Mouse (Mus musculus): Measurements from ENCODE around the gene Rbm17. TPM values are rescaled to one million over a fixed set of nuclear protein-coding genes. Genes with fewer than 3 reads are reported as not detected.

Rbm17 gene
- 166 and 173 TPM in 2 replicates for polyA plus RNA-seq (2016; fragmentation: Nextera tagmentation; extraction: Ambion mirVana)

DNA sequence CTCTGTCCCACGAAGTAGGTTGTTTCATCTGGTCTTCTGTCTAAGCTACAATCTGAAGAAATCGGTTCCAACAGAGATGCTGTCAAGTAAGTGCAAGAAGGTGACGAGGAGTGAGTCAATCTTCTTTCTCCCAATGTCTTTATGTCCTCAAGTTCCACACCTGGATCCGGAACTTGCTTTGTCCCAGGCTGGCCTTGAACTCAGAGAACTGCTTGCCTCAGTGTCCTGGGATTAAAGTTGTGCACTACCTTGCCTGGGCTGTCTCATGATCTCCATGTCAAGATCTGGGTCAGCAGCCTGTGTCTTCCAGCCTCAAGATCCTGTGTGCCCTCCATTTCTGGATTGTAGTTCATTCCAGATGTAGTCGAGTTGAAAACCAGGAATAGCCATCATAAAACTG lies at the start of gene Rbm17:
Gene Rbm17 (minus strand): TSS at position 101 of the 400 bp plus-strand sequence.
- no peaks in the 10 kb centered on the region for H3K9me3 ChIP-seq
- 87% methylated on average over 5 of the region's 5 CpGs for WGBS
- H3K27ac ChIP-seq (replicated peaks), result peak within 1 kb of the TSS; percentile 67
- H3K4me3 ChIP-seq, result peak within 1 kb of the TSS; percentile 96
- peaks cover 9% of the 10 kb centered on the region for H3K4me1 ChIP-seq
- H3K36me3 ChIP-seq, result peaks cover 12% of the 10 kb centered on the region
- H3K4me2 ChIP-seq (replicated peaks), result peak within 1 kb of the TSS; percentile 85
- no peak for ATAC-seq (ENCODE audit: low FRiP score, low read depth)
- no peaks in the 10 kb centered on the region for H3K27me3 ChIP-seq
- H3K9ac ChIP-seq (replicated peaks), result peak within 1 kb of the TSS; percentile 97

DNA sequence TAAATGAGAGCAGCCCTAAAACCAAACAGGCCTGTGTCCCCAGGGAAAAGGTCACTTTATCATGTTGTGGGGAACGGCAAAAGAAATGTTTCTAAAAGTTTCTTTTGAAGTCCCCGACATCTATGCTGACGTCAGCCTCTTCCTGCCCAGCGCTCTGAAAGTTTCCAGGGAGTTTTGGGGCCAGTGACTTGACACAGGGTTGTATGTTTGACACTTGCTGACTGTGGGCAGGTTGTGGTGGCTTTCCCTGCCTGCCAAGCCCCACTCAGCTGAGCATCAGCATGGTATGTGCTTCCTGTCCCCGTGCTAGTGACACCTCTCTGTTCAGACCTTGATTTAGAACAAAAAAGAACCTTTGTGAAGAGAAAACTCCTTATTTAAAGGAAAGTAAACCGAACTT lies 49.4 kb upstream of the Rbm17 start:
- 66% methylated on average over 6 of the region's 6 CpGs for WGBS
- no peaks in the 10 kb centered on the region for H3K27me3 ChIP-seq

DNA sequence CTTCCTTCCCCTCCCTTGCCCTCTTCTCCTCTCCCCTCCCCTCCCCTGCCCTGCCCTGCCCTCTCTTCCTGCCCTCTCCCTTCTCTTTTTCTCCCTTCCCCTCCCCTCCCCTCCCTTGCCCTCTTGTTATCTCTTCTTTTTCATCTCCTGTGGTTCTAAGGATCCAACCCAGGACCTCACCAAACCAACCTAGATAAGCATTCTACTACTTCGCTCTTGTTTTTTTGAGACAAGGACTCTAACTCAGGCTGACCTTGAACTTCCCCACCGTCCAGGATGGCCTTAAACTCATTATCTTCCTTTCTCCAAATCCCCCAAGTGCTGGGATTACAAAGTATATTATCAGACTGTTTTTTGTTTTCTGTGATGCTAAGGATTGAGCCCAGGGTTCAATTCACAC lies 48.8 kb upstream of the Rbm17 start:
- H3K27ac ChIP-seq (replicated peaks), result no peak overlapping the region
- ATAC-seq (ENCODE audit: low FRiP score, low read depth), result no peak
- H3K27me3 ChIP-seq, result no peaks in the 10 kb centered on the region
- H3K4me1 ChIP-seq, result no peaks in the 10 kb centered on the region
- no peak overlapping the region for H3K9ac ChIP-seq (replicated peaks)
- H3K36me3 ChIP-seq, result no peaks in the 10 kb centered on the region
- 72% methylated on average over 2 of the region's 2 CpGs for WGBS
- H3K4me3 ChIP-seq, result no peak overlapping the region
- H3K4me2 ChIP-seq (replicated peaks), result no peak overlapping the region
- H3K9me3 ChIP-seq, result no peaks in the 10 kb centered on the region

More for the DNA sequence above, 49.4 kb upstream of the Rbm17 start:
- ATAC-seq (ENCODE audit: low FRiP score, low read depth), result no peak
- no peaks in the 10 kb centered on the region for H3K36me3 ChIP-seq
- H3K27ac ChIP-seq (replicated peaks), result no peak overlapping the region
- no peak overlapping the region for H3K4me3 ChIP-seq
- H3K4me2 ChIP-seq (replicated peaks), result no peak overlapping the region
- H3K4me1 ChIP-seq, result no peaks in the 10 kb centered on the region
- no peaks in the 10 kb centered on the region for H3K9me3 ChIP-seq
- H3K9ac ChIP-seq (replicated peaks), result no peak overlapping the region

DNA sequence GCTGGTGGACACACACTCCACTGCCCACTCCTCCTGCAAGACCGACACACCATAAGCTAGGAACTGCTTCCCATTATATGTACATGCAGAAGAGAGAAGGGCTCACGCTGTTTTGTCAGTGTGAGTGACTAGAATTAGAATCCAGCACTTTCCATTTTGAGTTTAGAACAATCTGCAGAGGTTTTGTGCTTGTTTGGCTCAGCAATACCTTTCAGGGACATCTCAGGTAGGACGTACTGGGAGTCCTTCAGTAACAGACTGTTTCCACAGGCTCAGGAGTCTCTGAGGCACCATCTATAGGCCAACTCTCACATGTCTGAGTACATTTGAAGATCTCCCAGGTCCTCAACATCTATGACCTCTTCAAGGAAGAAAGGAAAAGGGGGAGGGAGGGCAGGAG lies 48.2 kb upstream of the Rbm17 start:
- ATAC-seq (ENCODE audit: low FRiP score, low read depth), result no peak
- H3K27me3 ChIP-seq, result no peaks in the 10 kb centered on the region
- no peaks in the 10 kb centered on the region for H3K9me3 ChIP-seq
- no peak overlapping the region for H3K9ac ChIP-seq (replicated peaks)
- no peaks in the 10 kb centered on the region for H3K4me1 ChIP-seq
- WGBS, result 81% methylated on average over 3 of the region's 3 CpGs
- H3K4me2 ChIP-seq (replicated peaks), result no peak overlapping the region
- H3K36me3 ChIP-seq, result no peaks in the 10 kb centered on the region
- no peak overlapping the region for H3K27ac ChIP-seq (replicated peaks)
- H3K4me3 ChIP-seq, result no peak overlapping the region

DNA sequence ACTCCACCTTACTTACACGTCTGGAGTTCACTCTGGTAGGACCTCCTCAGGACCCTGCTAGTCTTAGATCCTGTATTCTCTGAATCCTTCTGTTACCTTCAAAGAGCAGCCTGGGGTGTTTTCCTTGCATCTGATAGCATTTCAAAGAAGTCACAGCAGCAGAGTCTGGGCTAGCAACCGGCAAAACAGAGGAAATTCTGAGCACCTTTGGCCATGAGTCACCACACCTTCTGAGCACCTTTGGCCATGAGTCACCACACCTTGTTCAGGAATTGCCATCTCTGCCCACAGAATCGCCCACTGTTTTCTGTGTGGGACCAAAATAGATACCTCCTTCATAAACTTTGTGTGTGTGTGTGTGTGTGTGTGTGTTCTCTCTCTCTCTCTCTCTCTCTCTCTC lies 47.5 kb upstream of the Rbm17 start:
- H3K4me2 ChIP-seq (replicated peaks), result no peak overlapping the region
- H3K4me1 ChIP-seq, result no peaks in the 10 kb centered on the region
- WGBS, result 59% methylated on average over 3 of the region's 3 CpGs
- ATAC-seq (ENCODE audit: low FRiP score, low read depth), result no peak
- no peaks in the 10 kb centered on the region for H3K9me3 ChIP-seq
- H3K27ac ChIP-seq (replicated peaks), result no peak overlapping the region
- H3K27me3 ChIP-seq, result no peaks in the 10 kb centered on the region
- H3K9ac ChIP-seq (replicated peaks), result no peak overlapping the region
- H3K36me3 ChIP-seq, result no peaks in the 10 kb centered on the region
- H3K4me3 ChIP-seq, result no peak overlapping the region

DNA sequence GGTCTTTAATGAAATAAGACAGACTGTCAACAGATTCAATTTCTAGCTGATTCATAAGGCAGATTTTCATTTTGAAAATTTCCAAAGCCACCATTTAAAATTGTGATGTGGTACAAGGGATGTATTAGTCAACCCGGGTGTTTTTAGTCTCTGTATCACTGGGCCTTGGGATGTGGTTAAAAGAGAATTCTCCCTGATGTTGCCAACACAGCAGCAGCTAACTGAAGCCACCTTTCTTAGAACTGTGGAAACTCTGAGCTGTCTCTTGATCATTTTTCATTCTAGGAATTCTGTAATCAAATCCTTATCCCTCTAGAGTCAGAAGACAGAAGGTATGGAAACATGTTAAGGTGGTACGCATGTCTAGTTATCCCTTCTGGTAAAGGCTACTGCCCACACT lies 41.3 kb upstream of the Rbm17 start:
- Histone ChIP-seq H3K4me3 (no peak overlapping the region), H3K4me2 (replicated peaks) (no peak overlapping the region), H3K27ac (replicated peaks) (no peak overlapping the region), H3K36me3 (no peaks in the 10 kb centered on the region), H3K9me3 (no peaks in the 10 kb centered on the region), H3K4me1 (no peaks in the 10 kb centered on the region), H3K27me3 (no peaks in the 10 kb centered on the region), H3K9ac (replicated peaks) (no peak overlapping the region)
- ATAC-seq (ENCODE audit: low FRiP score, low read depth), result no peak
- WGBS, result 94% methylated on average over 2 of the region's 2 CpGs

DNA sequence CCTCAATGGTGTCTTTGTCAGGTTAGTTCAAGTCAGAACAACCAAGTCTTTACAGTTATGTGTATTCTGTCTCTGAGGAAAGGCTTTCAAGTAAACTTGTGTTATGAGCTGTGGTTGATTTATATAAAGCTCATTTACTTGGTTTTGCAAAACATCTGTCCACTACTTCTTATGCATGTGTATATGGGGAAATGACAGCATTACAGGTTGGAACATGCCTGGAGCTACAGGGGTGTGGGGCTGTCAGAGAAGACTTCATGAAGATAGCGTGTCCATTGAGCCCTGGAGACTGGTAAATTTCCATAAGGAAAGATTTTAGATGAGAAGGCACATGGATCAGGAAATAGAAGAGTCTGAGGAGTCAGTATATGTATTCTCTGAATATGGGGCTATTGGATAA lies 40.1 kb upstream of the Rbm17 start:
- no peaks in the 10 kb centered on the region for H3K9me3 ChIP-seq
- no peaks in the 10 kb centered on the region for H3K27me3 ChIP-seq
- no peaks in the 10 kb centered on the region for H3K36me3 ChIP-seq
- no peak overlapping the region for H3K4me2 ChIP-seq (replicated peaks)
- no peak overlapping the region for H3K9ac ChIP-seq (replicated peaks)
- no peak overlapping the region for H3K27ac ChIP-seq (replicated peaks)
- 86% methylated on average over 1 of the region's 1 CpGs for WGBS
- H3K4me3 ChIP-seq, result no peak overlapping the region
- no peak for ATAC-seq (ENCODE audit: low FRiP score, low read depth)
- no peaks in the 10 kb centered on the region for H3K4me1 ChIP-seq

DNA sequence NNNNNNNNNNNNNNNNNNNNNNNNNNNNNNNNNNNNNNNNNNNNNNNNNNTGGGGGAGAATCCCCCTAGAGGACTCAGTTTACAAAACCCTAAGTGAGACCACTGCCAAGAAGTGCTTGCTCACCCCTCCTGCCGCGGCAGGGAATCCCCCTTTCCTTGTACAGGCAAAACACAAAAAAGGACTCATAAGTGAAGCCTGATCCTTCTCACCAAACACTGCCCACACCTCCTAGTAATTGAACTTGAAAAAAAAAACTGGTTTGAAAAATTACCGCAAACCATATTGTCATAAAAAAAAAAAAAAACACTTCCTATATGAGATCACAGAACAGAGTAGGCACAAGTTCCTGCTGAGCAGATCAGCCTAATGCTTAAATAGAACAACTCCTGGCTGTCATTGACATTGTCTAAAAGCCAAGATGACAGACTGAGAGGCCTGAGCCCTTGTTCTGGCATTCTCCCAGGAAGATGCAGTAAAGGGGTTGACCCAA lies 38.5 kb upstream of the Rbm17 start, which contains the start of gene Il2ra:
Gene Il2ra (plus strand): TSS at position 357 of the 491 bp plus-strand sequence.
- no peak within 1 kb of the TSS for H3K27ac ChIP-seq (replicated peaks)
- H3K4me2 ChIP-seq (replicated peaks), result no peak within 1 kb of the TSS
- 83% methylated on average over 3 of the region's 3 CpGs for WGBS
- H3K36me3 ChIP-seq, result no peaks in the 10 kb centered on the region
- H3K9me3 ChIP-seq, result no peaks in the 10 kb centered on the region
- H3K4me3 ChIP-seq, result no peak within 1 kb of the TSS
- no peak within 1 kb of the TSS for H3K9ac ChIP-seq (replicated peaks)
- ATAC-seq (ENCODE audit: low FRiP score, low read depth), result no peak
- H3K27me3 ChIP-seq, result no peaks in the 10 kb centered on the region
- no peaks in the 10 kb centered on the region for H3K4me1 ChIP-seq

DNA sequence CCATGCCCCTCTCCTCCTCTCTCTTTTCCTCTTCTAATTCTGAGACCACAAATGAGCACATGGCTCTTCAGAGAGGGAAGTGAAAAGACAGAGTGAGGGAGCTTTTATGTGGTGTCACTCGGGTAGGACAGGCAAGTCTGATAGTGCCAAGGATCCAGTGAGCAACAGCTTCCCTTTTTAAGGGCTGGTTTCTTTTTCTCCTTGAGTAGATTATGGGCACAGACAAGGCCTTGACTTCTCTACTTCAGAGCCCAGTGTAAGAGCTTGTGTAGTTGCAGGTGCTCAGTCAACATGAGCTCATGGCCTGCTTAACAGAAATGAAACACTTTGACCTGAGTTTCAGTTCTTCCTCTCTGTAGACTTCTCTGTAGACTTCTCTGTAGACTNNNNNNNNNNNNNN lies 33.2 kb upstream of the Rbm17 start:
- H3K4me3 ChIP-seq, result no peak overlapping the region

DNA sequence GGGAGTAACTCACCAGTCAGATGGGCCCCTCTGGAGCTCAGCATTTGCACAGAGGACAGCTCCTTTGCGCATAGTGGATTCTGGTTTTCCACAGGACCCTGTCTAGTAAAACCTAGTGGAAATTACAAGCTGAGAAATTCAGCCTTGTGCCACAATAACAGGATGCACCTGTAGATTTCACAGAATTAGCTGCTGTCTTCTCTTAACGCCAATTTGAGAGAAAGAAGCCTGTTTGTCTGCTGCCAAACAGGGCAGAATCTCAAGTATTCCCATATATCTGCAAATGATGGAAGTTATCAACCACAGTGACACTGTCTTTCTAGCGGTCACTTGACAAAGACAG lies 32.2 kb upstream of the Rbm17 start:
- ATAC-seq (ENCODE audit: low FRiP score, low read depth), result no peak
- no peaks in the 10 kb centered on the region for H3K9me3 ChIP-seq
- no peak overlapping the region for H3K9ac ChIP-seq (replicated peaks)
- H3K4me2 ChIP-seq (replicated peaks), result no peak overlapping the region
- no peak overlapping the region for H3K27ac ChIP-seq (replicated peaks)
- H3K4me3 ChIP-seq, result no peak overlapping the region
- no peaks in the 10 kb centered on the region for H3K4me1 ChIP-seq
- no peaks in the 10 kb centered on the region for H3K36me3 ChIP-seq
- no peaks in the 10 kb centered on the region for H3K27me3 ChIP-seq
- 75% methylated on average over 3 of the region's 3 CpGs for WGBS

More for the DNA sequence above, 33.2 kb upstream of the Rbm17 start:
- no peaks in the 10 kb centered on the region for H3K27me3 ChIP-seq
- 82% methylated on average over 1 of the region's 1 CpGs for WGBS
- no peaks in the 10 kb centered on the region for H3K36me3 ChIP-seq
- H3K4me2 ChIP-seq (replicated peaks), result no peak overlapping the region
- H3K27ac ChIP-seq (replicated peaks), result no peak overlapping the region
- no peak overlapping the region for H3K9ac ChIP-seq (replicated peaks)
- H3K4me1 ChIP-seq, result no peaks in the 10 kb centered on the region
- no peak for ATAC-seq (ENCODE audit: low FRiP score, low read depth)
- H3K9me3 ChIP-seq, result no peaks in the 10 kb centered on the region

DNA sequence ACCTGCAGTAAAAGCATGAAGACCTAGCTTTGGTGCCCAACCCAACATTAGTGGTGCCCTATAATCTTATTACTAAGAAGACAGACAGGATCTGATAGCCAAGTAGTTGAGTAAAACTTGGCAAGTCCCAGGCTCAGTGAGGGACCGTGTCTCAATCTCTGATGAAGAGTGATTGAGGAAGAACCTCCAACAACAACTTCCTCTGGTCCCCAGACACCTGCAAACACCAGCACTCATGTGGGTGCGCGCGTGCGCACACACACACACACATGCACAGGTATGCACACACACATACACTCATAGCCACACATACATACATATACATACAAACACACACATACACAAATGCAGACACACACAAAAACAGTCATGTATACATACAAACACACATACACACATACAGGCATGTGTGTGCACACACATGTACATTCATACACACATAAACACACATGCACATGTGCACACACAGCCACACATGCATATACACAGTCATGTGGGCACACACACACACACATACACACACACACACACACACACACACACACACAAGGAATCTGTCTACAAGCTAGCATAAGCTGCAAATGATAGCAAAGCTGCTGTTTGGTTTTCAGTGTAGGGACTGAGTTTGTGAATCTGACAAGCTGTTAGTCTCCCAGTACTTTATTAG lies 31.7 kb upstream of the Rbm17 start:
- 95% methylated on average over 5 of the region's 5 CpGs for WGBS

DNA sequence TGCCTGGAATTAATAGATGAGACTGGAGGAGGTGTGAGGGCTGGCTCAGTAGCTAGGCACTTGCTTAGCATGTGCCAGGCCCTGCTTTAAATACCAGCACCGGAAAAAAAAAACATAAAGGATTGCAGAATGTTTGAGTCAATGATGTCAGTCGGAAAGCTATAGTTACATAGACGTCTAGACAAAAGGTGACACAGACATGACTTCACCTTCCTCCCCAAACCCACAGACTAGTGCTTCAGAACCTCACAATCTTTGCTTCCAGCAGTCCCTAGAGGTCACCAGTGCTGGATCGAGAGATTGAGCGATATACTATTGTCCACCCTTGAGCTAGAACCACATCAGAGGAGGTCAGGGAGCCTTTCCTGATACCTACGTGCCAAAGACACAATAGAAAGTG lies 31.1 kb upstream of the Rbm17 start:
- no peaks in the 10 kb centered on the region for H3K36me3 ChIP-seq
- no peak for ATAC-seq (ENCODE audit: low FRiP score, low read depth)
- no peak overlapping the region for H3K9ac ChIP-seq (replicated peaks)
- H3K27ac ChIP-seq (replicated peaks), result no peak overlapping the region
- H3K27me3 ChIP-seq, result no peaks in the 10 kb centered on the region
- no peaks in the 10 kb centered on the region for H3K9me3 ChIP-seq
- WGBS, result 88% methylated on average over 6 of the region's 6 CpGs
- no peak overlapping the region for H3K4me2 ChIP-seq (replicated peaks)
- H3K4me3 ChIP-seq, result no peak overlapping the region
- no peaks in the 10 kb centered on the region for H3K4me1 ChIP-seq

More for the DNA sequence above, 31.7 kb upstream of the Rbm17 start:
- Histone ChIP-seq H3K9ac (replicated peaks) (no peak overlapping the region), H3K36me3 (no peaks in the 10 kb centered on the region), H3K9me3 (no peaks in the 10 kb centered on the region), H3K27ac (replicated peaks) (no peak overlapping the region), H3K4me2 (replicated peaks) (no peak overlapping the region), H3K4me1 (no peaks in the 10 kb centered on the region), H3K4me3 (no peak overlapping the region), H3K27me3 (no peaks in the 10 kb centered on the region)
- ATAC-seq (ENCODE audit: low FRiP score, low read depth), result no peak

DNA sequence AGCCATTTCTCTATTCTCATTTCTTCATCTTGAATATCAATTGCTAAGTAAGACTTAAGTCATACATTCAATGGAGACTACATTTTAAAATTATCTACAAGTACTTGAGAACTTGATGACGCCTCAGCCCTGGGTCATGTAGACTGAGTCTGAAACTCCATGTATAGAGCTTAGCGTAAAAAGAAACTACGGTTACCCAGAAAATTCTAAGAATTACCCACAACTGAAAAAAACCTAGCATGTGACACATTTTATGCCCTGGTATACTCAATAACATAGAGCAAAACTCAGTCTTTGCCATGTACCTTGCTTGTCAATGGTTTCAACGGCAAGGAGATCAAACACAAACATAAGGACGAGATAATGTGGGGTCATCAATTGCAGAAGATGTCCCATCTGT lies 21.9 kb upstream of the Rbm17 start, which contains the start of gene Gm17490:
Gene Gm17490 (minus strand): TSS at position 375 of the 400 bp plus-strand sequence.
- no peak within 1 kb of the TSS for H3K9ac ChIP-seq (replicated peaks)
- H3K9me3 ChIP-seq, result no peaks in the 10 kb centered on the region
- no peak within 1 kb of the TSS for H3K27ac ChIP-seq (replicated peaks)
- no peak for ATAC-seq (ENCODE audit: low FRiP score, low read depth)
- H3K4me2 ChIP-seq (replicated peaks), result no peak within 1 kb of the TSS
- H3K4me3 ChIP-seq, result no peak within 1 kb of the TSS
- WGBS, result 92% methylated on average over 5 of the region's 5 CpGs
- no peaks in the 10 kb centered on the region for H3K27me3 ChIP-seq
- H3K4me1 ChIP-seq, result no peaks in the 10 kb centered on the region
- H3K36me3 ChIP-seq, result no peaks in the 10 kb centered on the region

Measured in midbrain, embryonic 12.5 days (tissue).